18 mouse cellular contexts compared by ENCODE assay signal in the genomic region with DNA sequence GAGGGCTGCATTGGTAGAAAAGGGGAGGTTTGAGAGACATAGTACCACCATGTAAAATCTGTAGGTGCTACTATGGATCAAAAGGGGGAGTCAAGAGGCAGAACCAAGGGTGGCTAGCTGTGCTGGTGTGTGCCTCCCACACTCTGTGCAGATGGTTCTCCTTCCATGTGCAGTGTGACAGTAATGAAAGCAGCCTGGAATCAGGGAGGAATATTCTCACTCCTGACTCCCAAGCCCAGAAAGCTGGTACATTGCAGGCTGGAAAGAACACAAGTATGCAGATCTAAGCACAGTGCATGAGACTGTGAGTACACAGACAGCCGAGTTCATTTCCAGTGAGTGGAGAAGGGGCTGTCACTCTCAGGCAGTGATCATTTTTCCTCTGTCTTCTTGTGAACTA.
DNase-seq lines count a peak whose midpoint lies in the region; ATAC-seq lines count a peak whose summit lies in the region.
"Had no signal": no experiment of that assay in that cellular context is flagged by ENCODE, and none has a peak within 500 bp of the region (broad histone marks: within the 10 kb centered on the region; RNA-seq: fewer than 3 reads in every experiment).

No protein-coding gene starts in this region.

- H3K9me3 ChIP-seq in forebrain, embryonic 13.5 days (replicated peaks): no peaks in the 10 kb centered on the region
- H3K9me3 ChIP-seq in forebrain, embryonic 10.5 days: no peaks in the 10 kb centered on the region
- H3K9me3 ChIP-seq in kidney, embryonic 16.5 days (ENCODE audit: low read length): no peaks in the 10 kb centered on the region
- H3K9me3 ChIP-seq in neural tube, embryonic 15.5 days (replicated peaks): no peaks in the 10 kb centered on the region
- H3K9me3 ChIP-seq: hindbrain, embryonic 15.5 days; limb, embryonic 15.5 days had no signal

- H3K27me3 ChIP-seq in forebrain, embryonic 13.5 days: no peaks in the 10 kb centered on the region
- H3K27me3 ChIP-seq in forebrain, embryonic 10.5 days (ENCODE audit: poor library complexity, severe bottlenecking): no peaks in the 10 kb centered on the region
- no peaks in the 10 kb centered on the region for H3K27me3 ChIP-seq in kidney, embryonic 16.5 days (ENCODE audit: insufficient read depth, low read length)
- no peaks in the 10 kb centered on the region for H3K27me3 ChIP-seq in neural tube, embryonic 15.5 days (replicated peaks)
- H3K27me3 ChIP-seq: hindbrain, embryonic 15.5 days; limb, embryonic 15.5 days had no signal

- no peak for DNase-seq in forebrain, embryonic 10.5 days (ENCODE audit: extremely low spot score, low spot score)
- DNase-seq in kidney, postnatal 10 days: no peak
- DNase-seq in right cerebral cortex, adult 18-20 months: peak; percentile 25
- no peak for DNase-seq in right cerebral cortex, postnatal 14 days
- no peak for DNase-seq in urinary bladder, adult 18-20 months (ENCODE audit: low spot score in 2 of 2)
- DNase-seq: adrenal gland, adult 8-10 months; cerebellum, adult 11-12 months; gastrocnemius, postnatal 10 days; heart, adult 18-20 months; lung, postnatal 14 days; thymus, adult 18-20 months had no signal

- no peaks in the 10 kb centered on the region for H3K4me1 ChIP-seq in forebrain, embryonic 13.5 days
- no peaks in the 10 kb centered on the region for H3K4me1 ChIP-seq in forebrain, embryonic 10.5 days
- no peaks in the 10 kb centered on the region for H3K4me1 ChIP-seq in kidney, embryonic 16.5 days (ENCODE audit: insufficient read depth, low read length)
- no peaks in the 10 kb centered on the region for H3K4me1 ChIP-seq in neural tube, embryonic 15.5 days
- H3K4me1 ChIP-seq: hindbrain, embryonic 15.5 days; limb, embryonic 15.5 days had no signal

- no peak overlapping the region for H3K27ac ChIP-seq in forebrain, embryonic 13.5 days
- no peak overlapping the region for H3K27ac ChIP-seq in forebrain, embryonic 10.5 days
- no peak overlapping the region for H3K27ac ChIP-seq in kidney, embryonic 16.5 days (ENCODE audit: low read length)
- no peak overlapping the region for H3K27ac ChIP-seq in neural tube, embryonic 15.5 days (replicated peaks)
- H3K27ac ChIP-seq: hindbrain, embryonic 15.5 days; kidney, postnatal 0 days; limb, embryonic 15.5 days had no signal

- peaks cover 8% of the 10 kb centered on the region; the same call in 1 of the 2 replicates for H3K36me3 ChIP-seq in forebrain, embryonic 13.5 days (ENCODE audit: poor library complexity, severe bottlenecking)
- 0 out of 2 replicates have a peak, but pooled peaks cover 2% of the 10 kb centered on the region for H3K36me3 ChIP-seq in forebrain, embryonic 10.5 days (replicated peaks)
- H3K36me3 ChIP-seq in kidney, embryonic 16.5 days (ENCODE audit: insufficient read depth, low read length): no peaks in the 10 kb centered on the region
- H3K36me3 ChIP-seq in neural tube, embryonic 15.5 days: no peaks in the 10 kb centered on the region; the same call in 1 of the 2 replicates
- H3K36me3 ChIP-seq: hindbrain, embryonic 15.5 days; limb, embryonic 15.5 days had no signal

- no peak overlapping the region for H3K4me3 ChIP-seq in forebrain, embryonic 13.5 days
- no peak overlapping the region for H3K4me3 ChIP-seq in forebrain, embryonic 10.5 days
- no peak overlapping the region for H3K4me3 ChIP-seq in kidney, embryonic 16.5 days (ENCODE audit: low read length)
- H3K4me3 ChIP-seq in neural tube, embryonic 15.5 days (replicated peaks): no peak overlapping the region
- H3K4me3 ChIP-seq: hindbrain, embryonic 15.5 days; limb, embryonic 15.5 days had no signal

- 90% methylated on average over 1 of the region's 1 CpGs for WGBS in forebrain, embryonic 13.5 days
- WGBS in forebrain, embryonic 10.5 days: 81% methylated on average over 1 of the region's 1 CpGs
- WGBS in kidney, embryonic 16.5 days: 46% methylated on average over 1 of the region's 1 CpGs
- WGBS in neural tube, embryonic 15.5 days: 83% methylated on average over 1 of the region's 1 CpGs

- H3K4me2 ChIP-seq in forebrain, embryonic 13.5 days: no peak overlapping the region
- H3K4me2 ChIP-seq in kidney, embryonic 16.5 days (replicated peaks; ENCODE audit: low read depth, low read length): no peak overlapping the region
- no peak overlapping the region for H3K4me2 ChIP-seq in neural tube, embryonic 15.5 days
- H3K4me2 ChIP-seq: hindbrain, embryonic 15.5 days; limb, embryonic 15.5 days had no signal

- H3K9ac ChIP-seq in forebrain, embryonic 13.5 days: no peak overlapping the region
- no peak overlapping the region for H3K9ac ChIP-seq in kidney, embryonic 16.5 days (replicated peaks; ENCODE audit: low read length)
- no peak overlapping the region for H3K9ac ChIP-seq in neural tube, embryonic 15.5 days (replicated peaks)
- H3K9ac ChIP-seq: hindbrain, embryonic 15.5 days; limb, embryonic 15.5 days had no signal

- peak; percentile 19; the same call in 1 of the 2 replicates for ATAC-seq in forebrain, embryonic 13.5 days
- 0 out of 2 replicates have a peak, but pooled peaks have one; percentile 49 for ATAC-seq in kidney, embryonic 16.5 days (ENCODE audit: low FRiP score, low TSS enrichment)
- ATAC-seq in neural tube, embryonic 15.5 days (ENCODE audit: low FRiP score): peak; percentile 33; the same call in 1 of the 2 replicates
- ATAC-seq: intestine, postnatal 0 days had no signal
